Mouse (Mus musculus): Measurements from ENCODE around the gene Fuz.
"Not testable (repeated sequence)": the region's sequence is repeated elsewhere in the genome, so short reads cannot be mapped to it uniquely, and the experiment has no call there.

Gene Fuz

DNA sequence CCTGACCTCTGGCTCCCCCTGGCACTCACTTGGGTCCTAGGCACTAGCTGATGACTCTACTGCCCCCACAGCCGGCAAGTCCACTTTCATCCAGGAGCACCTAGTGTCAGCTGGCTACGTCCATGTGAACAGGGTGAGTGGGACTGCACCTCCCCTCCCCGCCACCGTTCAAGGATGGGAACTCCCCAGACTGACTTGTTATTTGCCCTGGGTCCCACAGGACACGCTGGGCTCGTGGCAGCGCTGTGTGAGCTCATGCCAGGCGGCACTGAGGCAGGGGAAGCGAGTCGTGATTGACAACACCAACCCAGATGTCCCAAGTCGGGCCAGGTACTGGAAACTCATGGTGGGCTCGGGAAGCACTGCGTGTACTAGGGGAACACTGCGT, 34.5 kb upstream of the Fuz start:
- DNase-seq = no peak

DNA sequence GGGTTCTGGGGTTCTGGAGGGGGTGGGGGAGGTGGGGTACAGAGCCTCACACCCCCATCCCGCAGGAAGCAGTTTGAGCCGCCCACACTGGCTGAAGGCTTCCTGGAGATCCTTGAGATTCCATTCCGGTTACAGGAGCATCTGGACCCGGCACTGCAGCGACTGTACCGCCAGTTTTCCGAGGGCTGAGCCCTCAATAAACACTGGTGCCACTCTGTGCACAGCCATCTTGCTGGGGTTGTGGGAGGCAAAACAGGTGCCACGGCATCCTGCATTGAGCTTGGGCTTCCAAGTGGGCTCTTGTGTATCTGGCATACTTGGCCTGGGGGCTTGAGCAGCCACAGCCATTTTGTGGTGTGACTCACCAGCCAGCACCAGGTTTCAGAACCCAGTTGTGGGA, 33.4 kb upstream of the Fuz start:
- no peak for DNase-seq

DNA sequence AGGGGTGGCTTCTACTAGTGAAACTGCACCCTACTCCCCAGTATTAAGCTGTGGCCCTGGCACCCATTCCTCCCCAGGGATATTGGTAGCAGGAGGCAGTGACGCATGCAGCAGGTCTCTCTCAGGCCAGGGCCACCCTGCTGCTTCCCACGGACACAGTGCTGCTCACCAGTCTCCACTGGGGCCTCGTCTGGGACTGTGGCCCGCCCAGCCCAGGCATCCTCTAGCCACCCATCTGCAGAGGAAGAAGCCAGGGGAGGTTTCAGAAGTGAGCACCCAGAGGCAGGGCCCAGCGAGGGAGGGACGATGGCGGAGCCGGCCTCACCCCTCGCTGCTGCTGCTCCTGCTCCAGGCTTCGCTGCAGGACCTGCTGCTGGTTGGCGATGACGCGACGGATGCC, 32.7 kb upstream of the Fuz start:
- no peak for DNase-seq

DNA sequence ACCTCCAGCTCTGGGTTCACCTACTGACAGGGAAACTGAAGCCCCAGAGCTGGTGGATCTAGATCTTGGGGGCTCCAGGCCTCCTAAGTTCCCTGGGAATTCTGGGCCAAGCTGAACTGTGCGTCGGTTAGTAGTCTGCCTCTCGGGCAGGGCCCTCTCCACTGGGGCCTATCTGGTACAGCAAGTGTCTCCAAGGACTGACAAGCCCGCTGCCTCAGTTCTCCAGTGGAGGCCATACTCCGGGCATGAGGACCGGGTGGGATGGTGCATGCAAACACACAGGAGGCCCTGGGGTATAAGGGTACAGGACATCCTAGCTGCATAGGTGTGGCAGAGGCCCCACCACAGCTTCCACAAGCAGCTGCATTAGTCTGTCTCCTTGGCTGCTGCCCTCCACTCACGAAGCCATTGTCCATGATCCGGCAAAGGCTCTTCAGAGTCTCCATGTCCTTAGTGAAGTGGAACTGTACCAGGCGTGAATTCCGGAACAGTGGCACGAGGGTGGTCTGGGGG, 31.8 kb upstream of the Fuz start:
- no peak for DNase-seq

DNA sequence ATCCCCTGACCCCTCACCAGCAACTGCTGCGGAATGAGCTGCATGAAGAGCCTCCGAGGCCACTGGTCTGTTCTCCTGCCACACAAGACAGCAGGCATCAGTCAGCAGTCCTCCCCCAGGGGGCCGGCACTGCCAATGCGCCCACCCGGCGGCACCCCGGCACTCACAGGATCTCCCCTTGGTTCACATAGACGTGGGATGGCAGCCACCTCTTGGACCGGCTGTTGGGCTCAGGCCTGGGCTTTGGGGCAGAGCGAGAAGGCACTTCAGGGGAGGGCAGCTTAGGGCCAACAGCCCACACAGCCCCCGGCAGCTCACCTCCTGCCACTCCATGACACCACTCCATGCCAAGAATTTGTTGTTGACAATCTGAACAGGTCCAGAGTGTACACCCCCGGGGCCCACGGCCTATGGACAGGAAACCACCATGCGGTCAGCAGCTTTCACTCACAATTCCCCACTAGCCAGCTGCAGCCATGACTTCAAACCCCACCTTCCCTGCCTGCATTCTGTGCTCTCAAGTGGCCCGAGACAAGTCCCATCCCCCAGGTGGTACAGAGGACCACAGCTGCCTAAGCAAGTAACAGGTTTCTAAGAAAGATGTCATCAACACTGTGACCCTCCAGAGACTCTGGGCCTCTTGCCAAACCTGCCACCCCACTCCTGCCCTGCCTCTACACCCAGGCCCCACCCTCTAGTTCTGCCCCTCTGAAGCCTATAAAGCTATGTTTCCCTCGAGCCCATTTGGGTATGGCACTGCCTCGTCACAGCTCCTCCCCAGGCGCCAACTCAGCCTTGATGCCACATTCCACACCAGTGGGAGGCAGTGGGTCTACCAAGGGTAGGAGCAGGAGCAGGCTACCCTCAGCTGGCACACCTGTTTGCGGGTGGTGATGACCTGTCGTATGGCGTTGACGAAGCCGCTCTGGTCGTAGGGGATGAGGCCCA, 31.0 kb upstream of the Fuz start:
- peak in 1 of 2 experiments; percentile 46 for DNase-seq

DNA sequence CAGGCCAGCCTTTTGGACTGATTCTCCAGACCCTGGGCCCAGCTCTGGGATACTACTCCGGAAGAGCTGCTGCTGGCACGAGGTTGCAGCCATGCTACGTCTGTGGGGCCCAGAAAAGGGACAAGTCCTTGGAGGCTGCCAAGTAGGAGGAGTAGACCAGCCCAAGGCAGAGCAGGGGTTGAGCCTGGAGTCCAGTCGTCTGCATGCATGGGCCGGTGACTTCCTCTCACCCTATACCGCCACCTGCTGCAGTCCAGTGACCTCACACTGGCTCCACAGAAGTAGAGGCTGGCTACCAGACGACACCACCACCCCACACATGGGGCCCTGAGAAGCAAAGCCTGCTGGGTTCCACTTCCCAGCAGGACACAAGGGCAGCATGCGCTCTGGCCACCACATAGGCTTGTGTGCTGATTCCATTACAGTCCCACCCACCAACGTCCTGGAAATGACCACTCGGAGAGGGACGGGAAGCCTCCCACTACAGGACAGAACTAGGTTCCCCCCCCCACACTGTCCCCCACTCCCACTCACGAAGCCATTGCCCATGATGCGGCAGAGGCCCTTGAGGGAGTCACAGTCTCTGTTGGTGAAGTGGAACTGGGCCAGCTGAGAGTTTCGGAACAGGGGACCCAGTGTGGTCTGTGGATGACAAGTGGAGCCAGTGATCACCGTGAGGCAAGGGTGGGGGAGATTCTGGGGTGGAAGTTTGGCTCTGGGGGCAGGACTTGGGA, 29.4 kb upstream of the Fuz start:
- peak; percentile 72 to 82 for DNase-seq

DNA sequence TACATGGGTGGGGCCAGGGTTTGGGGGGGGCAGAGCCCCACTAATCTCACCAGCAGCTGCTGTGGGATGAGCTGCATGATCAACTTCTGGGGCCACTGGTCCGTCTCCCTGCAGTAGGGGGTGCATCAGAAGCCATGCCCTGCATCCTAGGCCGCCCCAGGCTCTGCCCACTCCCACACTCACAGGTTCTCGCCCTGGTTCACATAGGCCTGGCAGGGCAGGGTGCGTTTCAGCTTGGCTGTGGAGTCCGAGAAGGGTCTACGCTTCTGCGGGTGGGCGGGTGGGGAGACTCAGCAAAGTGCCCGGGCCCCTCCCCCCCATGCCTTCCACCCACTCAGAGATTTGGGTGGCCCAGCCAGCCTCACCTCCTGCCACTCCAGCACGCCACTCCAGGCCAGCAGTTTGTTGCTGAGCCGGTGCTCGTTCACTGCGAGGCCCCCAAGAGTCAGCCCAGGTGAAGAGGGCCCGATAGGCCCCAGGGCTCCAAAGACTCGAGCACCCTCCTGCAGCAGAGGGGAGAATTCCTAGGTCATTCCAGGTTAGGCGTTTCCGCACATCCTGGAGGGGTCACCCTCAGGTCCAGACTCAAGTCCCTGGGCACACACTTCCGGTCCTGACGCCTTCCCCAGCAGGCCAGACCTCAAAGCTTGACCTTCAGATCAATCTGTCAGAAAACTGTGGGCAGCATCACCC, 28.7 kb upstream of the Fuz start:
- peak in 1 of 2 experiments; percentile 33 for DNase-seq

DNA sequence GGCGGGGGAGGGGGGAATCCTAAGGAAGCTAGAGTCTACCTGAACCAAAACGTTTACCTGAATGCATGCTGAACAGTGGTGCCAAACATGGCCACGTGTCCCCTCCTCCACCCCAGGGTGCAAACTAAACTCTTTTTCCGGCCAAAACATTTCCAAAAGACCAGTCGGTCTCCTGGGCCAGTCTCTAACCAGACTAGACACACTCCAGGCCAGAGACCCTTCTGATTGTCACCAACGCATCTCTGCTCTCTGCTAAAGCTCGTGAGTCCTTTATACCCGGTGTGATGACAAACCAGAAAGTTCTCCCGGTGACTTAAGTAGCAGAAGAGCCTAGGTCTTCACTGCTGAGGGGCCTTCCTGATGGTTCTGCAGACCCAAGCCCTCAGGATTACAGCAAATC, 28.1 kb upstream of the Fuz start:
- no peak for DNase-seq

DNA sequence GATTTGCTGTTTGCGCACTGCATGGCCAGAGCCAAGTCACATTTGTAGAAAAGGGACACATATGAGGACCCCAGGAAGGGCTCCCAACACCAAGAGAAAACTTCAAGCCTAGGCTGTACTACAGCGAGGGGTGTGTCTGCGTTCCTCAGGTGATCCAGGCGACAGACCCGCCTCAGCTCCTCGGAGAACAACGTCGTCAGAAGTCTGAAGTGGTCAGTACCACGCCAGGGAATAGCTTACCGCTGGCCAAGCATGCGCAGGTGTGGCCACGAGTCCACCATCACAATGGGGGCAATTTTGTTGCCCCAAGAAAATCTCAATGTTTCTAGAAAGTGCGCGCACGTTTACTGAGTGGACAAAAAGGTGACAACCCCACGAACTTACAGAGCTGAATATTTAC, 27.4 kb upstream of the Fuz start:
- peak; percentile 43 to 67 for DNase-seq

DNA sequence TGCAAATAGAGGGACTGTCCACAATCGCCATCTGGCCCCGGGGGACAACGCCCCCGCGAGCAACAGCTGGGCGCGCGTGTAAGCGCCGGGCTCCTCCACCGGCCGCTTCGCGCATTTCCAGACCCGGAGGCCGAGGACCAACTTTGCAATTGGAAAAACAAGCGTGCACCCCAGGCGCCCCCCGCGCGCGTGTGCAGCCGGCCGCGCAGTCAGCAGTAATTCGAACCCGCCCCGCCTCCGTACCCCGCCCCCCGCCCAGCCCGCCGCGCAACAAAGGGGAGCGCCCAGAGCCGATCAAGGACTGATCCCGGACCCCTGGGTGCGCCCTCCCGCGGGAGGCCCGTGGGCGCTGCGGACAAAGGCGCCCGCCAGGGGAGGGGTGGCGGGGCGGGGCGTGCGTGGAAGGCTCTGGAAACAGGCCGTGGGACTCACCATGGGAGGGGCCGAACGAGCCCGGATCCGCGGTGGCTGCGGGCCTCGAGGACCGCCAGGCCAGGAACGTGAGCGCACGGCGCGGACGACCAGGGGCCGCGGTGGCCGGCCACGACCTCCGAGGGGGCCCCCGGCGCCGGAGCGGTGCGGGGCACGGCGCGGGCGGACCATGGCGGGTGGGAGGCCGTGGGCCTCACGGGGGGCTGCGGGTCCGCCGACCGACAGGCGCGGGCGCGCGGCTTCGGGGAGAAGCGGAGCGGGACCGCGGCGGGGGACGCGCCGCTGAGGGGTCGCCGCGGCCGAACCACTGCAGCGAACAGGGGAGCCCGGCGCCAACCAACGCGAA, 26.8 kb upstream of the Fuz start:
- DNase-seq = peak; percentile 81 to 89

DNA sequence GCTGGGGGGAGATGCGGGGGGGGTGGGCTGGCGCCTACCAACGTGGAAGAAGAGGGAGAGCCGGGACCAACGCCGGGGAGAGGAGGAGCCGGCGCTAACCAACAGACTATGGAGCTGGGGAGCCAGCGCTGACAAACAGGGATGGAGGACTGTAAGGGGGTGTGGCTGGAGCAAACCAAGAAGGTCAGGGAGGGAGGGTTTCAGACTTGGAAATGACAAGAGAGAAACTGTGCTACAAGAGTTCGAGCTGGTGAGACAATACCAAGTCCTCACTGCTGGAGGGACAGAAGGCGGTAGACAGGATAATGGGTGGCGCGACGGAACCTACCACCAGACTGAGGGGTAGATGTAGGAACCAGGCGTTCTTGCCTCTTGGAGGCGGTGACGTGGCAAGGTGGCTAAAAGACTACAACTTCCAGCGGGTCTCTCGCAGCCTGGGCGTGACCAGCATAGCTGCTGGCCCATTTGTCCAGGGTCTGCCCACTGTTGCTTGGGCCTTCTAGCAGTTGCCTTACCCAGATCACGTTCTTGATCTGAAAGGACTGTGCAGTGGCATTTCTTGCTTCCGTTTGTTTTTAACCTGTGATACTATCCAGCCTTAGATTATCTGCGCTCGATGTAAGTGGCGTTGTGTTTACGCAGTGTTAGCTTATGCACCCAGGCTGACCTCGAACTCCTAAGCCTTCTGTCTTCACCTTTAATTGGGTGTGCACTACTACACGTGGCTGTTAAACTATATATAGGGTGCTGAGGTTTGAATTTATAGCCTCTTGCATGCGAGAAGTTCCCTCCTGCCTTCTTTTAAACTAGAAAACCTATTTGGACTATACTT, 26.0 kb upstream of the Fuz start, which contains the start of gene Ptov1:
Ptov1 (minus strand) TSS at position 92 of the 832 bp plus-strand sequence.
- DNase-seq = peak; percentile 92 to 95

DNA sequence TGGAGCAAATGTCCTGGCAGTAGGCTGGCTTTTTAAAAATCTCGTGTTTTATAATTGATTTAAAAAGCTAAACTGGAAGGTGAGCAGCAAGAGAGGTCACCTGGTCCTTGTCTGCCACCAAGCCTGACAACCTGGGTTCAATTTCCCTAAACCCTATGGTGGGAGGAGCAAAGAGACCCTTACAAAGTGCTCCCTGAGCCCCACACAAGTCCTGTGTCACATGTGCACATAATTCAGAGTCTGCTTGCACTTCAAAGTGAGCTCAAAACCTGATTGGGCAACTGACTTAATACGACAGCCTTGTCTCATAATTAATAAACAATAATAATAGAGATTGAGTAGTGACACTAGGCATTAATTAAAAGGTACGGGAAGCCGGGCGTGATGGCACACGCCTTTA, 25.3 kb upstream of the Fuz start:
- DNase-seq = no peak

DNA sequence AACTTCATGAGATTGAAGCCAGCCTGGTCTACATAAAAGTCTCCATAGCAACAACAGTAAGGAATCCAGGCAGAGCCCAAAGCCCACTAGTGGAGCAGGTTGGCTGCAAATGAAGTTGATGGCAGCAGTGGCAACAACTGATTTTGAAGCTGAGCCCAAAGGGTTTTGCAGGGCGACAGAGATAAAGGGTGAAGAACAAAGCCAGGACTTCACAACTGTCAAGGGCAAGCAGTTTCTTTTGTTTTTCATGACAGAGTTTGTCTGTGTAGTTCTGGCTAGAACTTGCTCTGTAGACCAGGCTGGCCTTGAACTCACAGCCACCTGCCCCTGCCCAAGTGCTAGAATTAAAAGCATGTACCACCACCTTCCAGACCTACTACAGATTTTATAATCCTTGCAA, 24.7 kb upstream of the Fuz start:
- DNase-seq = no peak

DNA sequence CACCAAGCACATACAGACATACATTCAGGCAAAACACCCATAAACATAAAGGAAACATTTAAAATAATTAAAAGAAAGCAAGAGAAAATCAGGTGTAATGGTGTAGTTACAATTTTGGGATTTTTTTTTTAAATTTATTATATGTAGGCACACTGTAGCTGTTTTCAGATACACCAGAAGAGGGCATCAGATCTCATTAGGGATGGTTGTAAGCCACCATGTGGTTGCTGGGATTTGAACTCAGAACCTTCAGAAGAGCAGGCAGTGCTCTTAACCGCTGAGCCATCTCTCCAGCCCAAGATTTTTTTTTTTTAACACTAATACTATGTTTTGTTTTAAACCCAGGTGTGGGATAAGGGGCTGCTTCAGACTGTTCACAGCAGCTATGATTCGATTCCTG, 24.1 kb upstream of the Fuz start:
- not testable (repeated sequence) for DNase-seq

DNA sequence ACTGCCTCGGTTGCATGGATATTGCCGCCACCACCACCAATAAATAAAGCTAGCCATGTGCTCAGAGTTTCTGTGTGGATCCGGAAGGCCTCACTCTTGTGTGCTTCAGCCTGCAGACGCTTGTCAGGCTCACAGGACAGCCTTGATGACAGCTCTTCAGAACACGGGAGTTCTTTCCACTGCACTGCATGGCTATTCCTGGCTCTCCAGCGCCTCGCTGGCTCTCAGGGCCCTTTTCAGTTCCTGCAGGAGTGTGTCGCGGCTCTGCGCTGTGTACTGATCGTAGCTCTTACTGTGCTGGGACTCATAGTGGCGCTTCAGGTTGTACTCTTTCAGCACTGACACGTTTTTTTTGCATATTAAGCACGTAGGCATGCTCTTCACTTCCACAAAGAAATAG, 18.0 kb upstream of the Fuz start:
- DNase-seq = no peak

DNA sequence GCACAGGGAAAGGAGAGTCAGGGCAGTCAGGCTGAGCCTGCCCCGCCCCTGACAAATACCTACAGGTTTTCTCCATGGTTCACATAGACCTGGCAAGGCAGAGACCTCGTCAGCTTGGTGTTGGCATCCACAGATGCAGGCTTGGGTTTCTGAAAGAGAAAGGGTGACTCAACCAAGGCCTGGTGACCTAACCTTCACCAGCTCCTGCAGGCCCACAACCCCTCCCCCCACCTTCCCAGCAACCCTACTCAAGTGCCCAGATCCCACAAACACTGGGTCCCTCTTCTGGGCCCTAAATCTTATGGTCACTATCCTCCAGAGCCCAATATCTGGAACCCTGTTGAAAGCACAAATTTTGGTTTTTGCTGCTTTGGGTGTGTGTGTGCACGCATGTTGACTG, 12.8 kb upstream of the Fuz start:
- DNase-seq = no peak

DNA sequence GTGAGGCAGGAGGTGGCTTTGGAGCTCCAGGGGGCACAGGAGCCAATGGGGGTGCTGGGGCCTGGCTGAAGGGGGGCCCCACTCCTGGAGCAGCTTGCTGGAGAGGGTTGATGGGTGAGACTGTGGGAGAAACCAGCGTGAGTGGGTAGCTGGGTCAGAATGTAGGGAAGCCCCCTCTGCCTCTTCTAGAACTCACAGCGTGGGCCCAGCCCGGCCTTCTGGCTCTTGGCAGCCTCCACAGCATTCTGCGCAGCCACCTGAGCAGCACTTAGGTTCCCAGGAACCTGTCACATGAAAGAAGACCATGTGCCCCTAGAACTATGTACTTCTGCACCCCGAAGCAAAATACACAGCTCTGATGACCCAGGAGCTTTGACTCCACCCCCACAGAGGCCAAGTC, 11.2 kb upstream of the Fuz start:
- no peak for DNase-seq

DNA sequence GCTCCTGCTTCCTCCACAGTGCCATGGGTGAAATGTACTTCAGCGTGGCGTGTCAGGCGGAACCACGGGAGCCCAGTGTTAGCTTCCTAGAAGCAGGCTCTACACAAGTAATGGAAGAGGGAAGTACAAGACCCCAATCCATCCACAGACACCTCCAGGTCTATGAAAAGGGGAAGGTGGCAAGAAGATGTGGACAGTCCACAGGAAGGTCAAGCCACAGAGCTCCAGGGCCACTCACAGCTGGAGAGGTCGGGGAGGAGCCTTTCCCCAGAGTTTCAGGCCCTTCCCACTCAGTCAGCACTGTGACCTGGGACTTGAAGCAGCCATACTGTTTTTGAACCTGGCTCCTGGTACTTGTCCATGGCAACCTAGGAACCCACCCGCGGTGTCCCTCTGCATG, 8.9 kb upstream of the Fuz start:
- DNase-seq = no peak

DNA sequence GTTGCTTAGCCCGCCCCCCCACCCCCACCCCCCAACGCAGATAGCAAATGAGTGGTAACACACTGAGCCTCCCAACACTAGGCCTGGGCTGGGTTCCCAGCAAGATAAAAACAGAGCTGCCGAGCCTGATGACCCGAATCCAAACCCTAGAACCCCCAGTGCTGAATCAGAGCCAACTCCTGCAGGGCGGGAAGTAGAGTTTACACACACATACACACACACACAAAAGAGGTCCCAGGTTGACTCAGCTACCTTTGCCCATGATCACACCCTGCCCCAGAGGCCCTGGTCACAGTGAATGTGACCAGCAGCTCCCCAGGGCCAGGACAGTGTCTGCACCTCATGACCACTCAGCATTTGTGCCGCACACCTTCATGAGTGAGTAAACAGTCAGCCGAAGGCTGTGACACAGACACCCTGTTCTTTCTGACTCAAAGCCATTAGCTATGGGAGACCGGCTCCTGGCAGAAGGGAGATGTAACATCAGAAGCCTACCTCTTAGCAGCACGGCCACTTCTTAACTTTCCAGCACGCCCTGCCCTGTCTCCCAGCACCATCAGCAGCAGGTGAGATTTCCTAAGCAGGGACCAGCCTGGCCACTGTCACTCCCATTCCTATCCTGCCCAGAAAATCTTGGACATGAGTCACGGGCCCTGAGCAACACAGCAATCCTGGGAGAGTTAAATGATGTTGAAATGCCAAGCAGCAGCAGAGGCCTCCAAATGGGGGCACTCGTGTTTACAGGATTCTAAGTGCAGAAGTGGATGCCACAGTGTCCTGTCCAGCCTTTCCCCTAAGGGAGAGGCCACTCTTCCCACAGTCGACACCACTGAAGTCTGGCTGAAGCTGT, 7.4 kb upstream of the Fuz start:
- DNase-seq = no peak

DNA sequence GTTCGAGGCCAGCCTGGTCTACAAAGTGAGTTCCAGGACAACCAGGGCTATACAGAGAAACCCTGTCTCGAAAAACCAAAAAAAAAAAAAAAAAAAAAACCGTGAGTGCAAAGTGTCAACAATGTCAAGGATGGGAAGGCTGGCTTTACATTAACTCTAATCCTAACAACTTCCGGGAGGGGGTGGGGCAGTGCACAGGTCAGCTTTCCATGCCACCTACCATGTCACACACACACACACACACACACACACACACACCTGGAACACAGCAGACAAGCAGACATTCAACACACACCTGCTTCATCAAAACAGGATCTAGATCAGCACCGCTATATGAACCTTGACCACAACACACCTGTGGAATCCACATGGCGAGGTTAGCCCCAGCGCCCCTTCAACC, 5.7 kb upstream of the Fuz start:
- peak; percentile 52 to 61 for DNase-seq

DNA sequence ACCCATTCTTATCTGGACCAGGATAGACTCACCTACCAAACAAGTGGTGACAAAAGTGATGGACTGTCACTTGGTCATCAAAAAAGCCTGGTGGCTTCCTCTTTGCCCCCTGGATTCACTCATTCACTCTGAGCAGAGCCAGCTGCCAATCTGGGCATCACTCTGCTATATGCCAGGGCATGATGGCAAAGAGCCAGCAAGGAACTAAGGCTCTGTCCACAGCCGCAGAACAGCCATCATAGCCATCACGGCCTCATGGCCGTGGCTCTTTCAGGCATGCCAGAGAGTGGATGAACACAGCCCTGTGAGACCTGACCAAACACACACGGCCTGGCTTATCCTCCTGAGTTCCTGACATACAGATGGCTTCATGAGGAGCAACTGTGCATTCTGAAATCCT, 5.1 kb upstream of the Fuz start:
- no peak for DNase-seq

Data from kidney, postnatal 4 days (tissue).